Mouse (Mus musculus) olfactory bulb, adult 2 months (tissue): Measurements from ENCODE around the gene Slc7a8.

Experiments used
- CTCF ChIP-seq: fragments of 200-500 bp; IDR thresholded peaks from 2 replicates; pipeline ENCODE4 v1.5.1; 2012; ENCODE audit warnings: low read depth, mild to moderate bottlenecking, low read length, moderate library complexity; ENCODE audit not compliant: insufficient read depth
- POLR2A ChIP-seq: fragments of 200-500 bp; IDR thresholded peaks from 2 replicates; pipeline ENCODE4 v1.6.1; 2012; ENCODE audit warnings: mild to moderate bottlenecking, low read depth, low read length, moderate library complexity; ENCODE audit not compliant: insufficient read depth

- TF ChIP-seq CTCF = no peak
- TF ChIP-seq POLR2A = no peak
Measured at GRCm38 (mm10) chr14:54736555-54737552, 44.9 kb downstream of the Slc7a8 start.
